Mouse (Mus musculus): Measurements from ENCODE around the gene Dars.

DNA sequence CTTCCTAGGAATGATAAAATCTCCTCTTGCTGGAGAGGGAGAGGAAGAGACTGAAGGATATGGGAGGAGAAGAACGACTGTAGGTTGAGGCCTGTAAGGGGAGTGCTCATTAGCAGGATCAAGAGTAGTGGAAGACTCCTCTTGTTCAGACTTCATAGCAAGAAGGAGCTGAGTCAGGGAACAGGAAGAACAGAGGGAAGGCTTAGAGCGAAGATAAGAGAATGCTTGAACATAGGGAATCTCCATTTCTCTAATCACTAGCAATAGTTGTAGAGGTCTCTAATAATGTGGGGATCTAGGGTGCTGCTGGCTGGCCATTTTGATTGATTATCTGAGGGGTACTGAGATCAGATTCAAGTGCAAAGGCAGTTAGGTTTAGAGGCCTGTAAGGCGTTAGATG is 7.8 kb upstream of the Dars start:
- TF ChIP-seq CTCF (IDR thresholded peaks at IDR 0.05; ENCODE audit: extremely low read depth, insufficient read depth, insufficient read length, insufficient replicate concordance) = no peak
- no peak for TF ChIP-seq POLR2A (IDR thresholded peaks at IDR 0.05; ENCODE audit: low read depth, low read length)
